Mouse (Mus musculus) cerebellum, postnatal 25 days (tissue): ENCODE results near the gene Klhl35.

Experiments used
- DNase-seq, 2 experiments: peaks; one replicate each; pipeline ENCODE4 v3.0.0; 2021; ENCODE audit warnings: mixed read lengths in 2 of 2

The Klhl35 gene

DNA sequence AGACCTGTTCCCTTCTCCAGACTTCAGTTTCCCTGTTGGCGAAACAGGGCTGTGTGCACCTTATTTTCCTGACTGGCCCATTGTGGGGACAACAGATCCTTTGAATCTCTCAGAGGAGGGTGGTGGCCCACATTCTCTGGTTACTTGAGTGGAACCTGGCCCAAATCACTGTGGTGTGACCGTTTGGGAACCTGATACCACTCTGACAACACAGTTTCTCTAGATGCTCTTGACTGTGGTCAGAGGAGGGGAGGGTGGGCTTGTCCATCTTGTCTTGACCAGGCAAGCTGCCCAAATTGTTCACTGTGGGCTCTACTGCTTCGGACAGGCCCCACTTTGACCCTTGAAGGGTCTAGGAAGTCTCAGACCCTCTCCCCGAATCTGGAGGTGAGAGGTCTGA, 11.8 kb upstream of the Klhl35 start:
- DNase-seq: no peak

DNA sequence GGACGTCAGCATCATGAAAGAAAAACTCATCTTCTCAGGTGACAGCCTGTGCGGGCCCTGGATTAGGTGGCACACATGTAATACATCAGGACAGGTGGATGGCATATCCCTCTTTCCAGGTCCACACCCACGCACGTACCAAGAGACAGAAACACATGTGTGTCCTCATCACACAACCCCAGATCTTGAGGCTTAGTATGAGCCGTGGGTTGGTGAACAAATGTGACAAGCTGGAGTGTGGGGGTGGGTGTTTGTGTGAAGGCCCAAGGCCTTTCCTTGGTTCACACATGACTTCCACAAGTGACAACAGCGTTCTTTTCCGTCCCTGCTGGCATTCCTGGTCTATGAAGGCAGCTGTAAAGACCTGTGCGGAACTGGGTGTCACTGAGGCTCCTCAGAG, 7.0 kb upstream of the Klhl35 start:
- no peak for DNase-seq

DNA sequence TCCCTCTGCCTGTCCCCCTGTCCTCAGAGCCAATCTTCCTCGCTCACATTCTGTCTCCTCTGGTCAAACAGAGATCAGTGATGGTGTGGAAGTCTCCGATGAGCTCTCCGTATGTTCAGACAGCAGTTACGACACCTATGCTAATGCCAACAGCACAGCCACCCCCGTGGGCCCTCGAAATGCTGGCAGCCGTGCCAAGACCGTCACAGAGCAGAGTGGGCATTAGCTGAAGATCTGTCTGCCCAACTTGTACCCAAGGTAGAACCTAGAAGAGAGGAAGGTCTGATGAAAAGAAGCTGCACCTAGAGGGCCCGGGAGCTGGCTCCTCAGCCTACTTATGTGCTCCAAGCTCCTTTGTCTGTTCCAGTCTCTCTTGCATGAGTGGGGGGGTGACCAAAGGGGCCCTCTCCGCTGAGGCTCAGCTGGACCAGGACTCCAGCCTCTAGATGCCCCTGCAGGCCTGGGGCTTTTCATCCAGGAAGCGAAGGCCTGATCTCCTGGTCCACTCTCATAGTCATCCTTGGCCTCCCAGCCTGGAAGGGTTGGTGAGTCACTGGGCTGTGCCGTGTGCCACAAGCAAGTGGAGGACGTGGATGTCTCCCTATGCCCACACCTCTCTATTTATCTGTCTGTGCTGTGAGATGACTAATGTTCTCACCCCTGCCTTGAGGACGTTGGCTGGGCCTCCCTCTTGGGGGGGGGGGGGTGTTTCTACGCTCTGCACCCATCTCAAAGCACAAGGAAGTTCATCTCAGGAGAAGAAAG, 5.7 kb upstream of the Klhl35 start:
- DNase-seq: no peak

DNA sequence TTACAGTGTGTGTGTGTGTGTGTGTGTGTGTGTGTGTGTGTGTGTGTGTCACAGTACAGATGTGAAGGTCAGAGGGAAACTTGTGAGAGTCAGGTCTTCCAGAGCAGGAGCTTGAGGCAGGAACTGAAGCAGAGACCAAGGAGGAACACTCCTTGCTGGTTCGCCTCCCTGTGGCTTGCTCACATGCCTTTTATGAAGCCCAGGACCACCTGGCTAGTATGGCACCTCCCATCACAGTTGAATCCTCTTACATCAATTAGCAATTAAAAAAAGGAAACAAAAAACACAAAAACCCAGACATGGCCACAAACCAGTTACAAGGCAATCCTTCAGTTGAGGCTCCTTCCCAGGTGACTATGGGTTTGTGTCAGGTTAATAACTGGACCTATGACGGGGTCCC, 2.7 kb upstream of the Klhl35 start:
- no peak for DNase-seq

DNA sequence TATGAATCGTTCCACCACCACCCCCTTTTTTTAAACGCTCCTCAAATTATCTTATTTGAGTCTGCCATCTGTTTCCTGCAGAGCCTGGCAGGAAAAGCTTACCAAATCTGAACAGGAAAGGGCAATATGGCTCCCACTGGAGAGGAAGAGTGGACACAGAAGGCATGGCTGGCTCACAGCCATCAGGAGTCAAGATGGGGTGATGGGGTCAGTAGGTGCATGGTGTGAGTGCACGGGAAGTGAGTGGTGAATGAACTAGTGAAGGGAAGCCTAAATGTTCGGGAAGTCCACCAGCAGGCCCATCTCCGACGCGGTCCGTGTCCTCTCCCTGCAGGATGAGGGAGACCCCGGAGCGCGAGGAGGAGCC, 2.1 kb downstream of the Klhl35 start:
- peak; percentile 79 to 85 for DNase-seq

DNA sequence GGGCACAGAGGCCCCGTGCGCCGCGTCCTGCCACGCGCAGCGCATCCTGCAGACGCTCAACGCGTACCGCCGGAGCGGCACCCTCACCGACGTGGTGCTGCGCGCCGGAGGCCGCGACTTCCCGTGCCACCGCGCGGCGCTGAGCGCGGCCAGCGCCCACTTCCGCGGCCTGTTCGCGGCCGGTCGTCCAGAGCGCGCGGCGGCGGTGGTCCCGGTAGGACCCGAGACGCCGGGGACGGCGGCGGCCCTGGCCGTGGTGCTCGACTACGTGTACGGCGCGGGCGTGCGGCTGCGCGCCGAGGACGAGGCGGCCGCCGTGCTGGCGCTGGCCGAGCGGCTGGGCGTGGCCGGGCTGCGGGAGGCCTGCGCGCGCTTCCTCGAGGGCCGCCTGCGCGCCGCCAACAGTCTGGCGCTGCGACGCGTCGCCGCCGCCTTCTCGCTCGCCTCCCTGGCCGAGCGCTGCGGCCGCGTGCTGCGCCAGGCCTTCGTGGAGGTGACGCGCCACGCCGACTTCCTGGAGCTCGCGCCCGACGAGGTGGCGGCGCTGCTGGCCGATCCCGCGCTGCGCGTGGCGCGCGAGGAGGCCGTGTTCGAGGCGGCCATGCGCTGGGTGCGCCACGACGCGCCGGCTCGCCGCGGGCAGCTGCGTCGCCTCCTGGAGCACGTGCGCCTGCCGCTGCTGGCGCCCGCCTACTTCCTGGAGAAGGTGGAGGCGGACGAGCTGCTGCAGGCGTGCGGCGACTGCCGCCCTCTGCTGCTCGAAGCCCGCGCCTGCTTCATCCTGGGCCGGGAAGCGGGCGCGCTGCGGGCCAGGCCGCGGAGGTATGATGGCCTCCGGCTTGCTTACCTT, 2.7 kb downstream of the Klhl35 start:
- peak; percentile 65 to 75 for DNase-seq

DNA sequence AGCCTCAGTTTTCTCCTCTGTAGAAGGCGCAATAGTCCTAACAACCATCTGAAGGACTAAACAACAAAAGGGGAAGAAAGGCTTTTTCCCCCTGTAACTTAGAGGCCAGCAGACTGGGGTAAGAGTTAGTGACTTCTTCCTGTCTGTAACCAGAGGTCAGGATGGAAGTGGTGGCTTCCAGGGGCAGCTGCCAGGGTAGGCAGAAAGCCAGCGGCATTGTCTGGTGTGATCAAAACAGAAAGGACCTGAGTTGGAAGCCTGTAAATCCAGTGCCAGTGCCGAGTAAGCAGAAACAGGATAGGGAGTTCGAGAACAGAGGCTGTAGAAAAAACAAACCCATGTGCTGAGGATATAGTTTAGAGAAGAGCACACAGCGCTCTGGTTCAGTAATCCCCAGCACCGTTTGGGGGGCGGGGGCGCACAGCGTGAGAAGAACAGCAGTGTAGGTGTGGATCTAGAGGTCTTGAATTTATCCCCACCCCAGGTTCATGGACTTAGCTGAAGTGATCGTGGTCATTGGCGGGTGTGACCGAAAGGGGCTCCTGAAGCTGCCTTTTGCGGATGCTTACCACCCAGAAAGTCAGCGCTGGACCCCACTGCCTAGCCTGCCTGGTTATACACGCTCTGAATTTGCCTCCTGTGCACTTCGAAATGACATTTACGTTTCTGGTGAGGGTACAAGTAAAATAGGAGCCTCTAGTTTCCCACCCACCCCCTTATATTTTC, 4.0 kb downstream of the Klhl35 start:
- no peak for DNase-seq

DNA sequence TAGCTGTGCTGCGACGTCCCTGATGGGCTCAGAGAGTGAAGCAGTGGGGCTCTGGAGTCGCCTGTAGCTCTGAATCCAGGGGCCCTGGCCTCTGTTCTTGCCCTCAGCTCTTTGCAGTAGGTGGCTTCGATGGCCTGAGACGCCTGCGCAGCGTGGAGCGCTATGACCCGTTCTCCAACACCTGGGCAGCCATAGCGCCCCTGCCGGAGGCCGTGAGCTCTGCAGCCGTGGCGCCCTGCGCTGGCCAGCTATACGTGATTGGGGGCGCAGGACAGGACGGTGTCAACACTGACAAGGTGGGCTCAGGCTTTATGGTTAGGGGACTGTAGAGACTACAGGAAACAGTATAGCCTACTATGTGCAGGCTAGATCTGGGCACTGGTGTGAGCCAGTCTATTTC, 5.8 kb downstream of the Klhl35 start:
- peak; percentile 8 to 20 for DNase-seq

DNA sequence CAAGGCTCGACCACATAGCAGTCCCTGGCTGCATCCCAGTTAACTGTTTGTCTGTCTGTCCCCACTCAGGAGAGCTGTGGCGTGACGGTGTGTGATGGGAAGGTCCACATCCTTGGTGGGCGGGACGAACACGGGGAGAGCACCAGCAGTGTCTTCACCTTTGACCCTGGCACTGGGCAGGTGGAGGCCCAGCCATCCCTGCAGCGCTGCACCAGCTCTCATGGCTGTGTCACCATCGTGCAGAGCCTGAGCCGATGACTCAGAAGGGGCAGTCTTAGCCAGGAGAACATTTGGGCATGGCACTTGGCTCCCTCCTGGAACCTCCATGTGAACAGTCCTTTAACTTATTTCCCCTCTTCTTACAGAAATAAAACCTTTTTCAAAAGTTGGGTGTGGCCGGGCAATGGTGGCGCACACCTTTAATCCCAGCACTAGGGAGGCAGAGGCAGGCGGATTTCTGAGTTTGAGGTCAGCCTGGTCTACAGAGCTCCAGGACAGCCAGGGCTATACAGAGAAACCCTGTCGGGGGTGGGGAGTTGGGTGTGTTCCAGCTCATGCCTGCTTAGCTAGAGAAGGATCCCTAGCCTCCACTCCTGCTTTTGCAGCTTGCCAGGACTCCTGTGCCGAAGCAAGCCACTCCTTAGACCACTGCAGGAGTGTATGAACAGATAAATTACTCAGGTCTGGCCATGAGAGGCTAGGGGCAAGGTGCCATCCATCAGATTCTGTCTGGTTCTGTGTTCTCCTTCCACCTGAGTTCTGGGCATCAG, 8.0 kb downstream of the Klhl35 start:
- peak; percentile 66 to 81 for DNase-seq

DNA sequence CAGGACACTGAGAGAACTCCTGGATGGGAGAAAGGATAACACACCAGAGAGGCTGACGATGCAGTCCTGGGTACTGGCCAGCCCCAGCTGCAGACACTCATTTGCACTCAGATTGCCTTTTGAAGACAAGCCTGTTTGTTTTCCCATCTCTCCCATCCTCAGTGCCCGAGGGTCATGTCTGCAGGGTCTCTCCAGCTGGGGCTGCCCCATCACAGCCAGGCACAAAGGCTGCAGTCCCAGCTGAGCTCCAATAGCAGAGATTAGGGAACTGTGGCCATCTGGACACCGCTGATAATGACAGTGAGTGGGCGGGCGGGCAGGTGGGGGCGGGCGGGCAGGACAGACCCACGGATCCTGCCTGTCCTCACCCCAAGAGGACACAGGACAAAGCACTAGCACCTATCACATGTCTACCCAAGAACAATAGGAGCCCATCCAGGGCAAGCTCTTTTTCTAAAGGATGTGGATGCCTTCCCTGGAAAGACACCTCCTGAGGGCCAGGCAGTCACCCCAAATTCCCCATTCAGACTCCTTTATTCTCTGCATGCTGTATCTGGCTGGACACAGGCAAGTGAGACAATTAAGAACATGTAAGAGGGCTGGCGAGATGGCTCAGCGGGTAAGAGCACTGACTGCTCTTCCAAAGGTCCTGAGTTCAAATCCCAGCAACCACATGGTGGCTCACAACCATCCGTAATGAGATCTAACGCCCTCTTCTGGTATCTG, 9.2 kb downstream of the Klhl35 start:
- peak in 1 of 2 experiments; percentile 29 for DNase-seq

DNA sequence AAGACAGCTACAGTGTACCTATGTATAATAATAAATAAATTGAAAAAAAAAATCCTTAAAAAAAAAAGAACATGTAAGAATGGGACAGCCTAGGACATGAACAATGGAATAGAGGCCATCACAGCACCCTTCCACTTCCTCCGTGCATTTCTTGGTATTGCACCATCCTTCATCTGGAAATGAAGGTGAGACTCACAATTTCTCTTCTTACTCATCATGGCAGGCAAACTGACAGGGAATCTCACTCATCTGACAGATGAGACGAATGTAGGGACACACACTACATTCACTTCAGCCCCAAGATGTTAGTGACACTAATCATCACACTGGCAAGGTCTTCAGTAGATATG, 9.7 kb downstream of the Klhl35 start:
- DNase-seq: no peak

DNA sequence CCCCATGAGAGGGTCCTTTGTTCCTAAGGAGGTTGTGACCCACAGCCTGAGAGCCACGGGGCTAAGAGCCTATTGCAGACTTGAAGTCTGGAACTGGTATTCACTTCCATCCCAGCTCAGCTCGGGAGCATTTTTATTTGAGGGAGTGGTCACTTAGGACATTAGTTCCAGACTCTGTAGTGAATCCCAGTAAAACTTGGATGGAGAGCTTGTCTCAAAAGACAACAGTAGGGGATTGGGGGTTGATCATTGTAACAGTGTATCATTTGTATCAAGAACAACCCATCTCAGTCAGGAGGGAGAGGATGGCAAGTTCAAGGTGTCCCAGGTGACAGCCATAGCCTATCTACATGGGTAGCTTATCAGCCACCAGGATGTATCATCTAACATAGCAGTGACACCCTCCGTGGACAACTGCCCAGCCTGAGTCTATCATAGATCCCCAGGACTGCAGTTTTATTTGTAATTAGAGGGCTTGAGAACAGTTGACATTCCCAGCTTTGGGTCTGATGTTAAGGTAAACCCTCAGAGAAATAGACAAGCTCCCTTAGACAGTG, 10.8 kb downstream of the Klhl35 start:
- DNase-seq: no peak

DNA sequence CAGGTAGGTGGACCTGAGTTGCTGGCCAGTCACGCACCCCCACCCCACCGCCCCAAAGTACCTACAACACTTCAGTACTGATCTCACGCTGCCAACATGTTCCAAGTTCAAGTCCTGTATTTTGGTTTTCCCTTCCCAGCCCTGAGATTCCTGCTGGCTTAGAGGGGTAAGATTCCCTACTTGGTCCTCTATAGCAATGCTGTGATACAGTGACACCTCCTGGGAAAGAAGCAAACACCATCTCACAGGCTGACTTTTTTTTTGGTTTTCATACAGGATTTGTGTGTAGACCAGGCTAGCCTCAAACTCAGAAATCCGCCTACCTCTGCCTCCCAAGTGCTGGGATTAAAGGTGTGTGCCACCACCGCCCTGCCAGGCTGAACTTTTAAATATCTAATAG, 11.4 kb downstream of the Klhl35 start:
- DNase-seq: no peak

DNA sequence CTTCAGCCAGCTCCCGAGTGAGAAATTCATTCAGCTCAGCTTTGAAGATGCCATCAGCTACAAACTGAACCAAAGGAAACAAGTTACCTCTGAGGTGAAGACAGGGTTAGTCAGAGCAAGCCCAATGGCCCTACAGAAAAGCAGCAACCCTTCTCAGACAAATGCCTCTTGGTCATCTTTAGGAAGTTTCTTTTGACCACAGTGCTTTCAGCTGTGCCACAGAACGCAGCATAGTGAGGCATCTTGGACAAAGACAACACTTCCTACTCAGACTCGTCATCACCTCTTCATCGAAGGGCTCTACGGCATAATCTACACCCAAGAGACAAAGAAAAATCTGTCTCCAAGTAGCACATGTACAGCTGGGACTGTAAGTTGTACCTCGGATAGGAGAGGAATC, 16.8 kb downstream of the Klhl35 start:
- DNase-seq: no peak

DNA sequence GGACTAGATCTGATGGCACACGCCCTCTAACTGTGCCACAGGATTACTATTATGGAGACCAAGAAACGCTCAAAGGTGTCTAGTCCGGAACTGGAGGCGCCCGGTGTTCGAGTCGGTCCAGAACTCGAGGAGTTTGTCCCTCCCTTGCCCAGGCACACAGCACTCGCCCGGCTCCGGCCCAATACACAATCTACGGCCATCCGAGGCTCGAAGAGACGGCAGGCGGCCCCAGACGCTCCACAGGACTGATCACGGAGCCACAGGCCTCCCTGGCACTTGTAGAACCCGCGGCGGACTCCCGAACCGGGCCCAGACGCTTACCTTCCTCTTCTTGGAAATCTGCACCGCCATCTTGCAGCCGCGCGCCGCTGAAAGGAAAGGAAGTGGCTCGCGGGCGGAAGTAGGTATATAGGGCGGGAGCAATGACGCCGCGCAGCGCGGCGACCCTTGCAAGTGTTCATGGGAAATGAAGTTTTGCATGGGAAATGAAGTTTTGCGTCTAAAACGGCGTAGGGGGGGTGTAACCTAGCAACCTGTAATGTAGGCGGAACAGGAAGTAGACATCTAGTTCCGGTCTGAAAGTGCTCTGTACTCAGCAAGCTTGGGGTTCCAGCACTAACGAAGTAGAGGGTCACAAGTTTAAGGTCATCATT, 17.6 kb downstream of the Klhl35 start, which contains the start of gene Rps3:
Rps3 (minus strand) TSS at position 468 of the 653 bp plus-strand sequence.
- peak; percentile 93 to 94 for DNase-seq

DNA sequence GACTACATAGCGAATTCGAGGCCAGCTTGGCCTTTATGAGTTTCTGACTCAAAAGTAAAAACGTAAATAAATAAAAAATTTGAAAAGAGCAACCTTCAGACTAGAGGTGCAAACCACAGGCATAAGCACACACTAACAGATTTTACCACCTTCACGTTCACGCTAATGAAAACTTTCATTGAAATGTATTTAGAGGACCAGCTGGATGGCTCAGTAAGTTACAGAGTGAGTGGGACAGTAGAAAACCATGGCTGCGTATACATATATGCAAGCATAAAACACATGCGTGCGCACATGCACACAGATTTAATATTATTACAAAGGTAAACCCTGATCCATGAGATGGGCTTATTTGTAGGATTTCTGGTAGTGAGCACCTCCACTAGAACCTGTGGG, 18.1 kb downstream of the Klhl35 start:
- no peak for DNase-seq

DNA sequence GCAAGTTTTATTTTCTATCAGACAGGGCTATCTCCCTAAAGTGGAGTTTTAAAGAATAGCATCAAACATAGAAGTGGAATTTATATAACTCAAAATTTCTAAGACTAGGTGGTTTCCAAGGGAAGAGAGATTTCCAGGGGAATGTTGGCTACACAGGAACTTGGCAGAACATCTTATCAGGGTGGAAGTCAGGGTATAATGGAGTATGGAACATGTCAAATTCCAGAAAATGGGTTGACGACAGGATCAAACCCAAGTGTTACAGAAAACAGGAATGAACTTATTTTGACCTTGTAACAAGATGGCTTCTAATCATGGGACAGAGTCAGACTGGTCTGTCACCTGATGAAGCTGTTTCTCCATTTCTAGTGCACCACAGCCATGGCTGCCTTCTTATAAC, 18.9 kb downstream of the Klhl35 start:
- no peak for DNase-seq

DNA sequence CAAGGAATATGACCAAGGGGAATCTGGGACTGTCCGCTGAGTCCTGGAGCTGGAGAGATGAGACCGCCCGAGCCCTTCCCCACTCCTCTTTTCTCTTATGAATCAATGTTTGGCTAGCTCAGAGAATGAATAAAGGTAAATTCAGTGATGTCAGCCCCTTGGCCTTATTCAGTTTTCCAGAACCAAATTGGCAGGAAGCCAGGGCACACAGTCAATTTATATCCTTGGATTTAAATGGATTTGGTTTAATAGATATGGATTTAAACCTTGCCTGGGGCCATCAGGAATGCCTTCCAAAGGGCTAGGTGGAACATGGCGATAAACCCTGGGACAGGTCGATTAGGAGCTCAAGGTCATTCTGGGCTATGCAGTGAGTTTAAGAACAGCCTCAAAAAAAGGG, 23.9 kb downstream of the Klhl35 start:
- no peak for DNase-seq

DNA sequence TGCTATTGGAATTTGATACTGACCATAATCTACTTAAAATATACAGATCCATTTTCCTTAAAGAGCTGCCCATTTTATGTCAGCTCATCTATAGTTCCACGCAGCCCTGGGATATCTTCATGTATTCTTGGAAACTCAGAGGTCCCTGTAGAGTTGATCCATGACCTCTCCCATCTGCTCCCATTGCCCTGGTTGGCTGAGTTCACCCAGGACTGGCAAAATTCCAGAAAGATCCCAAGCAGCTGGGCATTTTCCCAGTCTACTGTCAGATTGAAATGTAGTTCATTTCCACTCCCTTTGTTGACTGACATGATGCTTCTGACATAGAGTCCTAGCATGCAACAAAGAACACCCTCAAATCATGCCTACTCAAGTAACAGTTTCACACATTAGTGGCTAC, 33.3 kb downstream of the Klhl35 start:
- DNase-seq: no peak

DNA sequence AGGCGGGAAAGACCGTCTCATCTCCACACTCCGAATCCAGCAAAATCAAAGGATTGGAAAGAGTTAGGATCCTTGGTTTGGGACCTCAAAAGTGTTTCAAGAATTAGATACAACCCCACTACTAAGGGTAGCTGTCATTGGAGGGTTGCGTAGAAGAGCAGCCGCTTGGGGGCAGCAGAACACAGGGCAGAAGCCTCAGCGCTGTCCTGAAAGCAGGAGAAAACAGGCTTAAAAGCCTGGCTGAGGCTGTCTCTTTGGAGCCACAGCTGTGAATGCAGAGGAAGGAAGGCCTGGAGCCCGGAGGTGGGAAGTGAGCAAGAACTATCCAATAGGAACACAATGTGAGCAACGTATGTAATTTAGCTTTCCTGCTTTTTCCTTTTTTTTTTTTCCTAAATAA, 34.4 kb downstream of the Klhl35 start:
- peak; percentile 86 to 92 for DNase-seq

DNA sequence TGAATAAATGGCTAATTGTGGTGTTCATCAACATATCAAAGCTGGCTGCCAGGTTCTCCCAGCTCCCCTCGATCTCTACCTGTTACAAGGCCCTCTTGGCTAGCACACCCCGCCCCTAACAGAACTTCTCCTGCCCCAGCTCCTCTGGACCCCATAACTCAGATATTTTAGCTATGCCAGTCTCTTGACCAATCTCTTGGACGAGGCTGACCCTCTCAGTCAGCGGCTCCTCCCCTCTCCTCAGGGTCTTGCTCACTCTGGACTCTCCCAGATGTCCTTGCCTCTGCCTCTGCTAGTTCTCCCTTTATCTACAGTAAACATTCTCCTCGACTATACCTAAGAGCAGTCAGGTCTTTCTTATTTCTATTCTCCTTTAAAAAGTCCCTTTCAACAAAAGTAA, 34.9 kb downstream of the Klhl35 start:
- no peak for DNase-seq
